Mouse (Mus musculus) lung, adult 10 weeks (tissue): ENCODE data around the gene Rnf43. TPM values are rescaled to one million over a fixed set of nuclear protein-coding genes. Genes with fewer than 3 reads are reported as not detected.

ENCODE experiments used
- polyA plus RNA-seq: library from polyadenylated mRNA; stranded (reverse); fragments of 350-450 nt; fragmentation: Illumina TruSeq; extraction: RNeasy Lipid Tissue Mini Kit (QIAGEN cat#74804); gene quantifications from one replicate; pipeline ENCODE4 v1.2.3, GENCODE M21; 2014; ENCODE audit warnings: low read depth, low replicate concordance; ENCODE audit not compliant: insufficient read depth

The Rnf43 gene
- polyA plus RNA-seq = 4.6 TPM

GRCm38 (mm10) chr11:87662407-87662806, at the start of gene Rnf43:
Gene Rnf43, plus strand, starts transcription at chr11:87662722.

GRCm38 (mm10) chr11:87616790-87617474, 45.6 kb upstream of the Rnf43 start, which contains the start of gene Hsf5:
Gene Hsf5, plus strand, starts transcription at chr11:87617164.

DNA sequence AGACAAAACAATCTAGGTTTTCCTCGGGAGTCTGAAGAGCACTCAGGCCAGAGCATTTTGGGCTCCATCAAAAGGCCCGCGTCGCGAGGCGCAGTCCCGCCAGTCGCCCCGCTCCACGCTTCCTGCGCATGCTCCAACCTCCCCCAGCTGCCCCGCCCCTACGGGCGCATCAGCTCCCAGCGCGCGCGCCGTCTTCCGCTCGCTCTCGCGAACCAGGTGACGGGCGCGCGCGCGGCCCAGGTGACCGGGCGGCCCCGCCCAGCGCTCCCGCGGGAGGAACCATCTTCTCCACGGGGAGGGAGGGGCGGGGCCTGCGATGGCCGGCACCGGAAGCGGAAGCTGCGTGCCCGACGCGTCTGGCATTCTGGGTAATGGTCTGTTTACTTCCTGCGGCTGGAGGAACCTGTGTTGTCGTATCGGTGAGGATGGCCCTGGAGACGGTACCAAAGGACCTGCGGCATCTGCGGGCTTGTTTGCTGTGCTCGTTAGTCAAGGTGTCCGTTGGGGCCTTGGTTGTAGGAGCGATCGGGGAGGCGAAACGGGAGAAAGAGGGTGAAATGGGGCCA, 74.7 kb downstream of the Rnf43 start, which contains the start of gene Supt4a:
Gene Supt4a (plus strand): TSS at position 378 of the 566 bp plus-strand sequence.

GRCm38 (mm10) chr11:87760301-87761081, 98.0 kb downstream of the Rnf43 start, which contains the start of gene Tspoap1:
Gene Tspoap1, plus strand, starts transcription at chr11:87760541.

Other genes with a start within 250 kb of the Rnf43 start
- gene Gm11492, start 96.1 kb upstream of the Rnf43 start, polyA plus RNA-seq = not detected
- 245 TPM for gene Sept4, start 93.8 kb upstream of the Rnf43 start, polyA plus RNA-seq
- gene Mtmr4, start 70.6 kb upstream of the Rnf43 start, polyA plus RNA-seq = 9.9 TPM
- gene Hsf5, start 45.6 kb upstream of the Rnf43 start, polyA plus RNA-seq = not detected
- gene Supt4a, start 74.8 kb downstream of the Rnf43 start, polyA plus RNA-seq = 132 TPM
- gene Tspoap1, start 97.8 kb downstream of the Rnf43 start, polyA plus RNA-seq = 1.9 TPM
- not detected for gene Mpo, start 130.9 kb downstream of the Rnf43 start, polyA plus RNA-seq
- not detected for gene Lpo, start 165.6 kb downstream of the Rnf43 start, polyA plus RNA-seq
- 2.8 TPM for gene Mks1, start 190.5 kb downstream of the Rnf43 start, polyA plus RNA-seq
- not detected for gene Epx, start 212.8 kb downstream of the Rnf43 start, polyA plus RNA-seq
- gene Olfr462, start 229.5 kb downstream of the Rnf43 start, polyA plus RNA-seq = not detected
- gene Olfr463, start 234.7 kb downstream of the Rnf43 start, polyA plus RNA-seq = not detected